Mouse (Mus musculus): ENCODE measurements around the gene Cdc42bpg.

DNA sequence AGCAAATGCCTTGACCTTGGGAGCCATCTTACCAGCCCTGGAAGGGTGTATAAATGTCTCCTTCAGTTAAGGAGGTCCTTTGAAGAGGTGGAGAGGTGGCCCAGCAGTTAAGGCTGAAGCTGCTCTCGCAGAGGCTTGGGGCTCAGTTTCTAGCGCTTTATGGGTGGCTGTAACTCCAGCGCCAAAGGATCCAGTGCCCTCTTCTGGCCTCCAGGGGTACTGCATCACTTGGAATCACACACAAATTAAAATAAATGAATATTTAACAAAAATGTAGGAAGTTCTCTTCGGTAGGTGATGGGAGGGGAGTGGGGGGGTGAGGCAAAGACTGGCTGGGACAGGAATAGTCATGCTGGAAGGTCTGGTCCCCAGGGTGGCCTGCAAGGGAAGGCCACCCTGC is 45.3 kb upstream of the Cdc42bpg start:
- no peak for TF ChIP-seq POLR2A (IDR thresholded peaks at IDR 0.05; ENCODE audit: insufficient read length, low read depth)
- TF ChIP-seq MAX (IDR thresholded peaks at IDR 0.05; ENCODE audit: low read depth): no peak
- TF ChIP-seq E2F4 (IDR thresholded peaks at IDR 0.05; ENCODE audit: insufficient read depth): no peak
- TF ChIP-seq POLR2AphosphoS2 (IDR thresholded peaks at IDR 0.05; ENCODE audit: insufficient read length, low read depth): no peak
- TF ChIP-seq SRF (IDR thresholded peaks at IDR 0.05; ENCODE audit: control insufficient read depth, insufficient read length, low read depth): no peak
- no peak for TF ChIP-seq MYOD1 (IDR thresholded peaks at IDR 0.05; ENCODE audit: control insufficient read depth in 1 of 3, insufficient read length in 2 of 3, low read depth in 2 of 3)
- no peak for TF ChIP-seq CEBPB (IDR thresholded peaks at IDR 0.05; ENCODE audit: insufficient read depth, poor library complexity, severe bottlenecking)
- no peak for TF ChIP-seq USF1 (IDR thresholded peaks at IDR 0.05; ENCODE audit: low read depth)
- no peak for TF ChIP-seq TCF12 (IDR thresholded peaks at IDR 0.05; ENCODE audit: insufficient read depth, poor library complexity, severe bottlenecking)
- TF ChIP-seq TCF3 (IDR thresholded peaks at IDR 0.05; ENCODE audit: insufficient read length, low read depth): no peak
- no peak for TF ChIP-seq MYOG (IDR thresholded peaks at IDR 0.05; ENCODE audit: control insufficient read depth in 1 of 3, insufficient read depth in 1 of 3, insufficient read length in 2 of 3, low read depth in 2 of 3)
- TF ChIP-seq REST (IDR thresholded peaks at IDR 0.05; ENCODE audit: insufficient read depth, insufficient read length): no peak
